Mouse (Mus musculus): ENCODE measurements around the gene Dcdc2b. TPM values are rescaled to one million over a fixed set of nuclear protein-coding genes. Genes with fewer than 3 reads are reported as not detected.

Gene Dcdc2b
- 5.6 and 6.3 TPM in 2 replicates for polyA plus RNA-seq (2012; rRNA removed)

DNA sequence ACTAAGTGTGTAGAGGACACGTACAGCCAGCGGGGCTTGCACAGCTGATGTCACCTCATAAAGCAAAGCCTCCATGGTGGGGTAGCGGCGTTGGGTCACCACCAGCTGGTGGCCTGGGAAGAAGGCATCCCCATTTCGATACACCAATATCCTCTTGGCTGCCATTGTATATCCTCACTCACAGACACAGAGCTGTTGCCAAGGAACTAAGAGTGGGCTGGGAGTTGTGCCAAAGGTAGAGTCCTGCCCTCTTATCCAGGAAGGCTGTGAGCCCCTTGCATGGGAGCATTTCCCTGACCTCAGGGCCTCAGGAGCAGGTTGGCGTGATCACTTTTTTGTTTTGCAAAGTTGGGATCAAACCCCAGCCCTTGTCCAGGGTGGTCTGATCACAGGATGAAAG lies at the start of gene Dcdc2b:
TSS of gene Dcdc2b (minus strand) at position 165 of the 400 bp plus-strand sequence.
- no peak for DNase-seq (ENCODE audit: low read depth)

DNA sequence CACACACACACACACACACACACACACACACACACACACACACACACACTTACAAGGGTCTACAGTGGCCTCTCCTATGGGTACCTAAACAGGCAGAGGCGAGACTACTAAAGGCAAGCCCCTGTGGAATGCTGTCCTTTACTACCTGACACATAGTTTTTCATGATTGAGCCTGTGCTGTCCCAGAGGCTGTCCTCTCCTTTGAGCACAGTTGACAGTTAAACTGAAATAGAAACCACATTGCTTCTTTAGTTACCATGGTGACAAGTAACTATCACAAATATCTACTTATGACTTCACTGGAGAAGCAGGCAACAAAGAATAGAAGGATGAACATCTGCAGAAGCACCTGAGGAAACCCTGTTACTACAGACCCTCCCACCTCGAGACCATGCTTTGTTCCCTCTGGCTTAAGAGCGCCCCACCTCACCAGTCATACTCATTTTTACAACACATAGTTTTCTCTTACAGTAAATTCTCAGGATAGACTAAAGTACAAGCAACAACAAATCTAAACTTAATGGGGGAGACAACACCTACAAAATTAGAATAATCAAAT lies 48.3 kb upstream of the Dcdc2b start:
- DNase-seq (ENCODE audit: low read depth), result no peak

DNA sequence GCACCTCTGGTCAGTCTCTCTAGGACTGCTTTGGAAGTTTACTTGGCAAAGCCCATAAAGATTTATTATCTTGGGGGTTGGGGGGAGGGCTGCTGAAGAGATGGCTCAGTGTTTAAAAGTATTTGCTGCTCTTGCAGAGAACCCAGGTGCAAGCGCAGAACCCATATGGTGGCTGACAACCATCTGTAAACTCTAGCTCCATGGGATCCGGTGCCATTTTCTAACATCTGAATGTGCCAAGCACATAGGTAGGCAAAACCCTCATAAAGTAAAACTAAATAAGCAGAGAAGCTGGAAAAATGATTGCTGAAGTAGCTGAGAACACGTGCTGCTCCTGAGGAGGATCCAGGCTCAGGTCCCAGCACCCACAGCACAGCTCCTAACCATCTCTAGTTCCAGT lies 47.5 kb upstream of the Dcdc2b start:
- no peak for DNase-seq (ENCODE audit: low read depth)

DNA sequence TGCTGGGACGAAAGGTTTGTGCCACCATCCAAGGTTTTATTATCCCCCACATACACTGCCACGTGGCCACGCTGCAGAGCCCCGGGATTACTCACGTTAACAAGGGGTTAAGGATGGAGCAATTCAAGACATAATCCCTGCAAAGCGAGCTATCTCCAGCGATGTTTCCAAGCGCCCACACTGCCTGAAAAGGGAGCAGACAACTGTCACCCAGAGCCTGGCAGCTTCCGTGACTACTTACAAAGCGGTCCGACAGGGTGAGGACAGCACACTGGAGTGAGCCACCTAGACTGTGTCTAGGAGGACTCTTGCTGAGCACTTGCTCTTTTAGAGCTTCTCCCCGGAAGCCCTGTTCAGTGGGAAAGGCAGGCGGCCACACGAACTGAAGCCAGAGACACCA lies 40.7 kb upstream of the Dcdc2b start:
- DNase-seq (ENCODE audit: low read depth), result no peak

DNA sequence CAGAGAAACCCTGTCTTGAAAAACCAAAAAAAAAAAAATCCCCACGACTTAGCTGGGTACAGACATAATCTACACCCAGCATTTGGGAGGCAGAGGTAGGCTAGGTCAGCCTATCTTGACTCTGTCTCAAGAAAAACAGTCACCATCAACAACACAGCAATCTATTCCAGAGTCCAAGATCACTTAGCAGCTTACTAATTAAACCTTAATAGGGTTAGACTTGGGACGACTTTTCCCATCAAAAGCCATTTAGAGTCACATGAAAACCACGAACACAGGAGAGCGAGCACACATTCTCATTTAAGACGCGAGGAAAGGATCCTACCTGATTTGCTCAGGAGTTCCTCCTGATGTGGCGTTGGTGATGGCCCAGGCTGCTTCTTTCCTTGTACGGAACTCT lies 36.3 kb upstream of the Dcdc2b start:
- no peak for DNase-seq (ENCODE audit: low read depth)

DNA sequence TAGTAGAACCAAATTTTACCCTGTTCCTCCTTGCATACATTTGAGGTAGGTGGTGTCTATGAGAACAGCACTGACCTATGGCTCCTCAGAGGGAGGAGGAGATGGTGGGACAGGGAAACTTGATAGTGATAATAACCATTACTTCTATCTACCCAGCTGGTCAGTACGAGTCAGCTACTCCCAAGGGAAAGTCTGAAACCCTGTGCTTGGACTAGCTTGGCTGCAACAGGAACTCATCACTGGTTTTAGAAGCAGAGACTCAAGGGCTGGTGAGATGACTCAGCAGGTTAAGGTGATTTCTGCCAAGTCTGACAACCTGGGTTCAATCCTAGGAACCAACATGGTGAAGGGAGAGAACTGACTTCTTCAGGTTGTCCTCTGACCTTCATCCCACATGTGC lies 34.6 kb upstream of the Dcdc2b start:
- DNase-seq (ENCODE audit: low read depth), result no peak

DNA sequence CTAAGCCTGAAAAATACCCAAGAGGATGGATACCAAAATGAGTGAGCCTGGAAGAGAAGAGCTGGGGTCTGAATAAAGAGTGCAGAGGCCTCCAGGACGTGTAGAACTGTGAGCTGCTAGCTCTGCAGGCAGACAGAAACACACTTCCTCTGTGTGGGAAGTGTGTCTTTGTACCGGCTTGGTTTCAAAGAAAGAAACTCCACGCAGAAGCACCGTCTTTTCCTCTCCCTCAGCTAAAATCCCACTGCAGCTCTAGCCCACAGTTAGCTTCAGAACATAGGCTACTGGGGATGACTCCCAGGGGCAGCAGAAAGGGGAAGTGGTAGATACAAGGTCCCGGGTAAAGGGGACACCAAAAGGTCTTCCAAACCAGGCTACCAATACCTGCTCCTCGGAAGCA lies 31.1 kb upstream of the Dcdc2b start:
- DNase-seq (ENCODE audit: low read depth), result no peak

DNA sequence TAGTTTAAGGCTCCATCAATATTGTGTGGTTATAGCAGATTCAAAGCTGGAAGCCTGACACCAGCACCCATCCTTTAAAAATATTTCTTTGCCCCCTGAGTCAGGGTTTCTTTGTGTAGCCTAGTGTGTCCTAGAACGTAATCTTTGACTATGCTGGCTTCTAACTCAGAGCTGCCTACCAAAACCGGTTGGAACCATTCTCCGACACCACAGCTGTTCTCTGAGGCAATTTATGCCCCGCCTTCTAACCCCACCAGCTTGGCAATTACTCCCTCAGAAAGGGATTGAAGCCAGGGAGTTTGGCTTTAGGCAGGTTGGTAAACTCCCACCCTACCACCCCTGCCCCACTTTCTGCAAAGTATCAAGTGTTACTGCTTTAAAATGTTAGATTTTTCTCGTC lies 27.7 kb upstream of the Dcdc2b start:
- no peak for DNase-seq (ENCODE audit: low read depth)

DNA sequence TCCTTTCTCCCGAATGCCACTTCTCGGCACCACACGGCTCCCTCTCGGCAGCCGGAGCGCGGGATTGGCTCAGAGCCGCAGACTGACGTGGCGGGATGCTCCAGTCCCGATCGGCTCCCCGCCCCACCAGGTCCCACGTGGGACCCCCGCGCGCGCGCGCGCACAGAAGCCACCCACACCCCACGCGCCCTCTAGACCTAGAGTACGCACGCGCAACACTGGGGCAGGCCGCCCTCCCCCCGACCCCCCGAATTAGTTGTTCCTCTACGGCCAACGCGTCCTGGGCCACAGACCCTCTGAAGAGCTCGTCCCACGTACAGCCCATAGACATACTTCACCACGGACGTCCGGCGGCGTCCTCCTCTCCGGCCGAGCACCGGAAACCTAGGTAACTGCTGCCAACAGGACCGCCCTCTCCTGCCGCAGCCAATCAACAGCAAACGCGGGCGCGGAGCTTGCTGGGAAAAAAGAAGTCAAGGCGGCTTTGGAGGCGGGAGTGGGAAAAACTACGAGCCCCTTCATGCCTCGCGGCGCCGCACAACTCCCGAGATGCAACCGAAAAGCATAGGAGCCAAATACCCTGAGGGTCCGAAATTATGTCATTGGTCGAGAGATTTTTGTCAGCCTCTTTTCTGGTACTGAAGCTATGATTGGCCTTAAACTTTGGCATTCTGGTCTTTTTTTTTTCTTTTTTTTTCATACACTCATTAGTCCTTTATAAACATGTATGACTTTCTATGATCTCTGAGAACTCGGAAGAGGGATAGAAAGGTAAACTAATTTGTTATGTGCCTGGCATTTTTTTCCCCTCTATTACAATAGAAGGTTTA lies 26.8 kb upstream of the Dcdc2b start, which contains the start of gene Txlna:
TSS of gene Txlna (minus strand) at position 428 of the 830 bp plus-strand sequence.
- no peak for DNase-seq (ENCODE audit: low read depth)

DNA sequence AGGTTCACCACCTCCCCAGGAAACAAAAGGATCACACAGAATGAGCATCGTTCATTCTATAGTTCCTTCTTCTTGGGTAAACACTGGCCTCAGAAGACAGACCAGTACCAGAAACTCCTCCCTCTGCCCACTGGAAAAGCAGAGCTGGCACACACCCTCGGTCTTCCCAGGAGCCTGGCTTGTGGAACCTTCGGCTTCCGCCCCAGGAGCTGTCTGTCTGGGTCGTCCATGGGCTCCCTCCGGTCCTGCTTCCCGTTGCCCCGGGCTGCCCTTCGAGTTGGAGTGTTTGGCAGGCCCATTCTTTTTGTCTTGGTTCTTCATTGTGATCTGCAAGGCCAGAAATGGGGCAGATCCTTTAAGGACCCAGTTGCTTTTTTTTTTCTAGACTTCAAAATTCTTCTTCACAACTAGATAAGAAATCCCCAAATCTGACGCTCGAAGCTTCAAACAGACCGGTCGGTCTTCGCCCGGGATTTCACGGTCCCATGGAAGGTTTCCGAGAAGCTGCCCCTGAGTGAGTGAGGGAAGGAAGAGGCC lies 26.1 kb upstream of the Dcdc2b start:
- no peak for DNase-seq (ENCODE audit: low read depth)

DNA sequence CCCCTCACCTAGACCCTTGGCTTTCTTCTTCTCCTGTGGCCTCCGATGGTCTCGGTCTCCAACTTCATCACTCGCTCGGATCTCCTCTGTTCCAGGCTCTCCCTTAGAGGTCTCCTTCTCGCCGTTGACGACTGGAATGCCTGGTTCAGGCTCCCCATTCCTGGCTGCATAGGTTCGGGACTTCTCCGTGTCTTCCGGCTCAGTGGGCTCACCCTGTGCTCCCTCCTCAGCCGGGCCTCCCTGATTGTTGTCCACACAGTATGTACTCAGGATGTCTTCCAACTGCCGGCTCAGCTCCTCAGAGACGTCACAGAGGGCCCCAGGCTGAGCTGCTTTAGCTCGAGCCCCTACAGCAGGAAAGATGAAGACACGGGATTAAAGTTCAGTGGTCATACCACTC lies 25.2 kb upstream of the Dcdc2b start:
- no peak for DNase-seq (ENCODE audit: low read depth)

DNA sequence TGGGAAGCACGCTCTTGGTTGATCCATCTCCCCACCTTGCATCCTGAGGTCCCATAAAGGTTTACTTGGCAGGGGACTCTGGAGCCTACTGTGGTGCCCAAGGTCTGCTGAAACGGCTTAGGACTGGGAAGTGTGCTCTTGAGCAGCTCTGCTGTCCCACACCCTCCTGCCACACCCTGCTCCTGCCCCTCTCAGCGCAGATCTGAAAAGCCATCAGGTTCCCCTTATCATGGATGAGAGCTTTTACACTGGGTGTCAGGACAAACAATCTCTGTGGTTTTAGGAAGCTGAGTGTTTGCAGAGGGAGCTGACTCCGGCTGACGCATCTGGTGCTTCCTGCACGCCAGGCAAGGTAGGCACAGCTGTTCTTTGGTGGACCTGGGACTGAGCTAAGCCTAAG lies 19.8 kb upstream of the Dcdc2b start:
- DNase-seq (ENCODE audit: low read depth), result no peak

DNA sequence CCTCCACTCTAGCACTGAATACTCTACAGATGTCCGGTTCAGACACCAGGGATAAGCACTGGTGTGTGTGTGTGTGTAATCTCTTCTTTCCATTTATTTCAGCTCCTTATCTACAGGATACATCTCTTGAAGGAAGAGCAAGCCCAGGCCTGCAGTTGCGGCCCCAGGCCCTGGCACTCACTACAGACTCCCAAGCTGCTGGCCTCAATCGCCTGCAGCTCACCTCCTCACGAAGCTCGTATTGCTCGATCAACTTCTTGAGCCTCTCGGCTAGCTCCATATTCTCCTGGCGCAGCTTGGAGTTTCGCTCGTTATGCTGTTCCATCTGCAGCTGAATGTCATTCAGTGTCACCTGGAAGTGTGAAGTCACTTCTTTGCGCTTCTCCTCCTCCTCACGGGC lies 17.8 kb upstream of the Dcdc2b start:
- DNase-seq (ENCODE audit: low read depth), result no peak

DNA sequence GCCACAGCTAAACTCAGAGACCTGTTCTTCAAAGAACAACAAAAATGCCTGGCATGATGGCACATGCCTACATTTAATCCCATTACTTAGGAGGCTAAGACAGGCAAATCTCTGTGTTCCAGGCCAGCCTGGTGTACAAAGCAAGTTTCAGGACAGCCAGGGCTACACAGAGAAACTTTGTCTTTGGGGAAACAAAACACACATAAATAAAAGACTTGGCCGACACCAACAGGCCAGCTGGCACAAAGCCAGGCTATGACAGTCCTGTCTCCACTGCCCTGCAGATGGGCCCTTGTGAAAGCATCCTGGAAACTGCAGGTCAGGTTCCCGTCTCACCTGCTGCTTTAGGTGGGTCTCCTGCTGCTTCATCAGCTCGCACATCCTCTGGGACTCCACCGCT lies 16.9 kb upstream of the Dcdc2b start:
- DNase-seq (ENCODE audit: low read depth), result peak; percentile 92

DNA sequence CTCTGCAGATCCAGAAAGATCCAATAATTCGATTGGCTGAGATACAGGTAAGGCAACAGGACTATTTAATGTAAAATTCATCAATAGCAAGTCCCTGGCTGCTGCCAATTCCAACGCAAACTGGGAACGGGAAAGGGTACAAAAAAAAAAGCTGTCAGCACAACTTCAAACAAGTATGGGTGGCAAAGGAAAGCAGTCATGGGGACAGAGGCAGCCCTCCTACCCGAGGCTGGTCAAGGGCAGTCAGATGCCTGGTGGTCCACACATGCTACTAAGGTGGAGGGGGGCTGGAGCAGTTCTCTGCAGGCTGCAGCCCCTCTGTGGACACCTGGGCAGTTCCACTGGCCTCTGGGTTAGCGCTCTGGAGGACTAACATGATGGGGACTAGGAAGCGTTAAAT lies 12.0 kb upstream of the Dcdc2b start:
- no peak for DNase-seq (ENCODE audit: low read depth)

DNA sequence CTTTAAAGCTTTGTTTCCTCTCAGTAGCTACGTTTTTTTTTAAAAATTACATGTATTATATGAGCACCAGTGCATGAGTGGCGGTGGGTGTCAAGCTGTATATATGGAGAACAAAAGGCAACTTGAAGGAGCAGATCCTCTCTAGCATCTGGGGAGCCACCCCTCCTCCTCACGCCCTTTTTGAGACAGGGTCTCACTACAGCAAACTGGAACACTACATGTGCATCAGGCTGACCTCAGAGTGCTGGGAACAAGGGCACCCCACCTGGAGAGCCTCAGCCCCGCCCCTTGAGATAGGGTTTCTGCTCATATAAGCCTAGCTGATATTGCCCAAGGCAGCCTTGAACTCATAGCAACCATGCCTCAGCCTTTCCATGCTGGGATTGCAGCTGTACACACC lies 11.4 kb upstream of the Dcdc2b start:
- DNase-seq (ENCODE audit: low read depth), result no peak

DNA sequence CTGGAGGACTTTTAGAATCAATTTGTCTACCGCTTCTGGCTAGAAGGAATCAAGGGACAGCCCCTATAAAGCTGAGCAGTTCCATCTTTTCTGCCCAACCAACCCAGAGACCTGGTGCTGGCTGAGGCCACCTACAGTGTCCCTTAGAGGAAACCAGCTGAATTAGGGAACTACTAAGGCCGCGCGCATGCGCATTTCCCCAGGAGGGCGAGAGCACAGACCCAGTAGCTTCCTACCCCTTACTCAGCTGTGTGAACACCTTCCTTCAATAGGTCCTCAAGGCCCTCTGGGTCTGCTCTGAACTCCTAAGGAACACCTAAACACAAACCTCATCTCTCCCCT lies 10.9 kb upstream of the Dcdc2b start:
- no peak for DNase-seq (ENCODE audit: low read depth)

DNA sequence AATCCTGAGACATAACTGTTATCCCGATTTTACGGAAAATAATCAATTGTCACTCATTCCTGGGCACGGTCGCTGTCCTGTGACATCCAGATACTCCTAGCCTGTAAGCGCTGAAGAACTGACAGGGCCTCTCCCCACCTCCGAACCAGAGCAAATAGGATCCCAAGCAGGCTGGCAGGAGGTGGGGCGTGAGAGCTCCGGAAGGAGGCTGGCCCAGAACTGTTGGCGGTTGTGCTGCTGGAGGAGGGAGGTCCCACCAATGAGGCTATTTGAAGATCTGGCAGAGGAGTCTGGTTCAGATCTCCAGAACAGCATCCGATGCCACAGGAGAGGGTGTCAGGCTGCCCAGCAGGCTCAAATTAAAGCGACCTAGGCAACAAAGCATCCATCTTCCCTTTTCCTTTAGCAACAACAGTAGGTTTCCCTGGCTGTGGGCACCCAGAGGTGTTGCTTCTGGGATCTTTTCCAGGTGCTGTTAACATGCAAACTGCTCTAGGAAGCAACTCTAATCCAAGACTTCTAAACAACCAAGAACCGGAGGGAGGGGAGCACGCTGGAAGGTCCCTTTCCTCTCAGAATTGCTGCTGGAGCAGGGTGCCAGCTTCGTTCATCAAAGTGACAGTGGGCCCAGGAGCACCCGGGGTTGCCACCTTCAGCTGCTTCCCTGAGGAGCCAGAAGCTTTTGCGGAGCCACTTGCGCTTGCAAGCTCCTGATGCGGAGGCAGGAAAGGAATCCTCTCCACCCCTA lies 10.4 kb upstream of the Dcdc2b start:
- no peak for DNase-seq (ENCODE audit: low read depth)

DNA sequence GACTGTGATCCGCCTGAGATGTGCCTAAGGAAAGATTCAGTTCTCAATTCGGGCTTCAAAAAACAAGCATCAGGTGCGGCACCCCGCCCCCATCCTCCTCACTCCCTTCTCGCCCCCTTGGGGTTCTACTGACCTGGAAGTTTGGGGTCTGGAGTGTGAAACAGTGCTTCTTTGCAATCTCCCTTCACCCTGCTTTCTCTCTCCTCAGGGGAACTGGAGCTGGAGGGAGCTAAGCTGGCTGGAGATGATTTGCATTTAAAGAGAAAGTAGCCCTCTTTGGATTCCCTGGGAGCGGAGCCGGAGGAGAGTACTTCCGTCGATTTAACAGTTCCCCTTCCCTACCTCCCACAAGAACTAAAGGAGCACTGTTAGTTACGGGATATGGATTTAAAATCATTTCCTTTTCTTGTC lies 9.6 kb upstream of the Dcdc2b start, which contains the start of gene Ccdc28b:
TSS of gene Ccdc28b (minus strand) at position 267 of the 411 bp plus-strand sequence.
- DNase-seq (ENCODE audit: low read depth), result no peak

DNA sequence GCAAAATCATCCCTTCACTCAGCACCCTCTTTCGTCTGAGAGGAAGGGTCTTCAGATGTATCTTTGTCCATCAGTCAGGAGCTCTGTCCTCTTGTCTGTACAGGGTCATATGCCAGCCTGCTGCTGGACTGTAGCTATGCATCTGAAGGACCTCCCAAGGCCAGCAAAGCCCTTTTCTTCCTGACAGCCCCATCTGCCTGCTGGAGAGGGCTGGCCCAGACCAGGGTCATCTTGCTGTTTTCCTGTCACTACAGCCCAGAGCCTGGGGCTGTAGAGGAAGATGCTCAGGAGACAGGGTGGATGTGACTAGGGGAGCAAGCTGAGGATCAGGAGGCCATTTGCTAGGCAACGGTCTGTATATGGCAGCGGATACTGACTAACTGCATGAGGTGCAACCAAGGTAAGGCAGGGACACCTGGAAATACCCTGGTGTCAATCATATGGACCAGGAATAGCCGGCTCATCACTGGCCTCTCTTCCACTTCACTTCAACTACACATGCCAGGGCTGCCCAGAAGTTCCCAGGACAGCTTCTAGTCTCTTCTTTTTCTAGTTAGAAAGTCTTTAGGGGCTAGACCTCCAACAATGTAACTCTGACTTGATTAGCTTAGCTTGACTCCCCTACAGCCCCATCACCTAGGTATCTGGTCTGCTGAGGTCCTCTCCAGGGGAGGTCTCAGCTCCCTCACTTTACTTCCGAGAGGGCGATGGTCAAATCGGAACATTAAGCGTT lies 8.9 kb upstream of the Dcdc2b start:
- DNase-seq (ENCODE audit: low read depth), result no peak

DNA sequence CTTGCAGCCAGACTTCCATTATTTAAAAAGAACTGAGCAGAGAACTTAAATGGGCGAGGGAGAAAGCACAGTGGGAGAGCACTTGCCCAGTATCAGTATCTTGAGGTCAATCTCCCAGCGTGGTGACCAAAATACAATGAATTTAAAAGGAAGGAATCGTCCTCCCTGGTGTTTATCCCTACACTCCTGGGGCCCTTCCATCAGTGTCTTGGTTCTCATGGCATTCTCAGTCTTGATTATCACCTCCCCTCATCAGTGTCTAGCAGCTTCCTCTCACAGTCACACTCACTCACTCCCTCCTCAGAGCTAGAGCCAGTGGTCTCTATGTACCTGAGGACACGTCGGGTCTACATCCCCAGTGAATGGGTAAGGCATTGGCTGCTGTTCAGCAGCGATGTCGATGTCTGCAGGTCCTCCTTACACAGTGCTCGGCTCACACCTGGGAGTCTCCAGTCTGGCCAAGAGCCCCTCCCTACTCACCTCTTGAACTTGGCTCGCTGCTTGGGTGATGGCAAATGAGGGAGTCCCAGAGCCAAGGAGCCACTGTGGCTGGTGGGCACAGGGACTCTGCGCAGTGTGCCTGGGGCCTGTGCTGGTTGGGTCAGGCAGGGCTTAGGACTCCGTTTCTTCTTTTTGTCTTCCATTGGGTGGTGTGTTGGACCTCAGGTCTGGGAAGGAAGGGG lies 8.2 kb upstream of the Dcdc2b start:
- DNase-seq (ENCODE audit: low read depth), result no peak
